Mouse (Mus musculus) kidney, adult 2 months (tissue): ENCODE data around the gene Kcnj9.

Experiments used
- CTCF ChIP-seq: fragments of 200-500 bp; conservative IDR thresholded peaks from 2 replicates; pipeline ENCODE4 v1.5.1; 2011; ENCODE audit warnings: low read depth, mild to moderate bottlenecking, control low read depth, low read length, moderate library complexity, mixed read lengths; ENCODE audit not compliant: insufficient read depth, insufficient read length
- POLR2A ChIP-seq: fragments of 200-500 bp; IDR thresholded peaks from one replicate; pipeline ENCODE4 v1.6.1; 2011; ENCODE audit warnings: low read depth, low read length, control low read depth

- no peak for TF ChIP-seq CTCF
- no peak for TF ChIP-seq POLR2A
These were observed 26.8 kb downstream of the Kcnj9 start for GRCm38 (mm10) chr1:172302311-172302710.
